Mouse (Mus musculus): ENCODE results near the gene Smoc1.

- no peak for TF ChIP-seq CTCF (IDR thresholded peaks at IDR 0.05)
- no peak for TF ChIP-seq EP300 (IDR thresholded peaks at IDR 0.05; ENCODE audit: insufficient read depth, low read depth, low read length)
Measured at GRCm38 (mm10) chr12:81092641-81093040, 66.0 kb downstream of the Smoc1 start.
